Mouse (Mus musculus) kidney, adult 2 months (tissue): Measurements from ENCODE around the gene Hist1h2ap.

ENCODE experiments used
- CTCF ChIP-seq: fragments of 200-500 bp; conservative IDR thresholded peaks from 2 replicates; pipeline ENCODE4 v1.5.1; 2011; ENCODE audit warnings: low read depth, mild to moderate bottlenecking, control low read depth, low read length, moderate library complexity, mixed read lengths; ENCODE audit not compliant: insufficient read depth, insufficient read length
- POLR2A ChIP-seq: fragments of 200-500 bp; IDR thresholded peaks from one replicate; pipeline ENCODE4 v1.6.1; 2011; ENCODE audit warnings: low read depth, low read length, control low read depth

GRCm38 (mm10) chr13:21789925-21790324, 43.4 kb downstream of the Hist1h2ap start:
- TF ChIP-seq CTCF (no peak), POLR2A (no peak)
